Mouse (Mus musculus): ENCODE results near the gene Desi2.

GRCm38 (mm10) chr1:178205701-178206325 lies 18.6 kb downstream of the Desi2 start:
- TF ChIP-seq POLR2A (IDR thresholded peaks at IDR 0.05; ENCODE audit: low read depth, low read length) (no peak), CTCF (conservative IDR thresholded peaks at IDR 0.05; ENCODE audit: insufficient read depth, insufficient read length, low read depth, low read length) (no peak)

Measured in kidney, adult 2 months (tissue).